Mouse (Mus musculus) E14TG2a.4 (cell line): ENCODE results near the gene Hjurp.

ENCODE experiments used
- CTCF ChIP-seq: conservative IDR thresholded peaks from 2 replicates; pipeline ENCODE4 v1.5.1; 2014; ENCODE audit warnings: low read length
- POU5F1 ChIP-seq: IDR thresholded peaks from 2 replicates; pipeline ENCODE4 v1.6.1; 2014; ENCODE audit warnings: low read length, borderline replicate concordance

- TF ChIP-seq CTCF (peak; percentile 98), POU5F1 (no peak)
Observed at GRCm38 (mm10) chr1:88277098-88277817, at the start of gene Hjurp, which contains the start of gene Trpm8.
